Mouse (Mus musculus) heart, postnatal 10 days (tissue): ENCODE measurements around the gene Rbpj. TPM values are rescaled to one million over a fixed set of nuclear protein-coding genes. Genes with fewer than 3 reads are reported as not detected.

ENCODE experiments used
- DNase-seq, 2 experiments: peaks; one replicate each; pipeline ENCODE4 v3.0.0; 2021
- intact Hi-C: fragments of 180-260 bp; cut with DNase I; formaldehyde crosslinking; loops from one replicate; pipeline ENCODE4 v1.15.1; 2025
- total RNA-seq, 2 experiments: library from RNA; stranded (reverse); gene quantifications; 2 replicates each; pipeline ENCODE4 v1.2.3; 2021

Gene Rbpj
- total RNA-seq, 2 experiments from 2014 or later: 34.9 to 36.4 TPM

DNA sequence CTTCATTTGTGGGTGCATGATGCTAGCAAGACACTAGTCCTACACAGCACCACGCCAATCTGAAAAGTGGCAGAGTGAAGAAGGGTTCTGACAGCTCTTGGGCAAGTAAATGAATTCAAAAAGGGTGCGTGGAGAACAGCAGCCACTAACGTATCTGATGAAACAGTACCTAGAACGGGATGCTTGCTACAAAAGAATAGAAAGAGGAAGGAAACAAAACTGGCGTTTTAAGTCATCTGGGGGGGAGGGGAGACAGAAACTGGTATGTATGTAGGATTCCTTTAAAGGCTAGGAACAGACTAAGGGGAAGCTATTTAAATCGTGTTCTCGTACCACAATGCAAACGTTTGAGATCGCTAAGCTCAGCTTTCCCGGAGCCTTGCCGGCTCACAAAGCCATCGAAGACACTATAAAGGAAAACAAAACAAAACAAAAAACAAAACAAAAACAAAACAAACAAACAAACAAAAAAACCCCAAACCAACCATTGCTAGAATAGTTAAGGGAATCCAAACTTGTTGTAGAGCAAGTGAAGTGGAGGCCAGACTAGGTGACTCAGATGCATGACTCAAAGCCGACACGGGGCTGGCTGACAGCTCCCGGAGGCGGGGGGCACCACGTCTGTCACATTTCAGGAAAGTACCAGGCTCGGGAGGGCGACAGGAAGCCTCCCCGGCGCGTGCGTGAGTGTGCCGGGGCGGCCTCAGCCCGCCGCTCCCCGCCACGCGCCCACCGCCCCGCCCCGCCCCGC is 122.6 kb downstream of the Rbpj start:
- peak; percentile 29 to 32 for DNase-seq
- intact Hi-C loops: no loop called here

GRCm38 (mm10) chr5:53589172-53589960 is 123.4 kb downstream of the Rbpj start:
- DNase-seq: peak; percentile 97 to 98
- intact Hi-C loops: no loop called here

DNA sequence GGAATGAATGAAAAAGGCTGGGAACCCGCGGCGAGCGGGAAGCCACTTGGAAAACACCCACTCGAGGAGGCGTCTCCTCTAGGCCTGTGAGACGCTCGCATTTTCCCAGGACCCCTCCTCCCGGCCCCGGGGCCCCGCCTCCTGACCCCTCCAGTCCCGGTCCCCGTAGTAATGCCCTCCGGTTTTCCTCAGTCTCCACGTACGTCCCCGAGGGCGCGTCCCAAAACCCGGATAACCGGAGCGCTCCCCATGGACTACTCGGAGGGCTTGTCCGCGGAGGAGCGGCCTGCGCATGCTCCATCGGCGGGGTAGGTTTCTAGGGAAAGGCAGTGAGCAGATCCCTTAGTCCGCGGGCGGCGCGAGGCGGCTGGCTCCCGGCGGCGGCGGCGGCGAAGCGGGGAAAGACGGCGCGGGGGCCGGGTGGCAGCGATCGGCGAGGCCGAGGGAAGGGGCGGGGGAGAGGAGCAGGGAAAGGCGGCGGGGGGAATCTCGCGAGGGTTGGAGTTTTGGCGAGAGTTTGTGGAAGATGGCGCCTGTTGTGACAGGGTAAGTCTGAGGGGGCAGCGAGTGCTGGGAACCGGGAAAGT is 124.3 kb downstream of the Rbpj start:
- peak; percentile 99 for DNase-seq
- intact Hi-C loops: loop anchor here (2.0 kb wide), 1 partner anchor 117 kb away; no protein-coding TSS in a partner anchor

DNA sequence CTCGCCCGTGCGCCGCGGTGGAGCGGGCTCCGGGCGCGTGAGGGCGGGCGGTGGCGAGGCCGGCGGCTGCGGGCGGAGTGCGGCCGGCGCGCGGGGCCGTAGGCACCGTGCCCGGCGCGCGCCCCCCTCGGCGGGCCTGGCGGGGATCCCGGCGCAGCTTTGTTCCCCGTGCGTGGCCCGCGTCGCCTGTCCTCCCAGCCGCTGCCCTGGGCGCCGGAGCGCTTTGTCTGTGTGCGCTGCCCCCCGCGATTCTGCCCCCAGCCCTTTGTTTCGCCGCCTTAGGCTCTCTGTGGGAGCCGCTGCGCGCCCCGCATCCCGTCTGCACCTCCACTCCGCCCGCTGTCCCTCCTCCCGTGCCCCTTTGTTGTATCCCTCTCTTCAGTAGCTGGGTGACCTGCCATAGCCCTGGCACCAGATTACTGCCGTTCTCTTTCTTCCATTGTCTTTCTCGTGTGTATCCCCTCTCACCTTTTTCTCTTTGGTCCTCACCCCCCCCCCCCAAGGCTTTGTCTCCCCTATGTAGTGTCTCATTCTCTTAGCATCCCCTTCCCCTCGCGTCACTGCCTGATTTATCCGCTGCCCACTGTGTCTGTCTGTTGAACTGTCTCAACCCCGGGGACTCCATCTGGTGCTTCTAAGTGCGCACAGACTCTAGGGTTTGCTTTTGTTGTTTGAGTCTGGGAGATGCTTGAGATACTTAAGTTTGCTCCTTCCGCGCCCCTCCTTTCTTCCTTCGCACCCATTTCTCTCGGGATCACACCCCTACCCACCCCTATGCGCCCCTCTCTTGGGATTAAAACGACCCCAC is 125.1 kb downstream of the Rbpj start:
- peak; percentile 33 to 50 for DNase-seq
- intact Hi-C loops: loop anchor here (2.0 kb wide), 1 partner anchor 118 kb away; no protein-coding TSS in a partner anchor

DNA sequence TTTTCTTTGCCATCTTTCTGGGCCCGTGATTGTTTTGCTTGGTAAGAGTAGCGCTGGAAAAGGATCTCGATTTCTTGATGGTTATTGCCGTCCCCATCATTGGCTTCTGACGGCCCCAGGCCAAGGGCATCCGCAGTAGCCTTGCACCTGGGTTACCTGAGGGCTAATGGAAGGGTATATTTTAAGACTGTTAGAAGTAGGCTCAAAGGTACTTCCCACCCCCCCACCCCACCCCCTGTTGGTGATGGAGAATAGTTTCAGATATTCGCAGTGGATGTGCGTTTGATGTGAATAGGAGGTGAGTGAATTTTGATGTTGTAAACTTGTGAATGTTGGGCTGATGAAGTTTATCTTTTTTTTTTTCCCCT is 125.7 kb downstream of the Rbpj start:
- intact Hi-C loops: loop anchor here (1.0 to 2.0 kb wide), 2 partner anchors 119 to 236 kb away; no protein-coding TSS in a partner anchor

GRCm38 (mm10) chr5:53593080-53593688 is 127.2 kb downstream of the Rbpj start:
- intact Hi-C loops: no loop called here

More for the DNA sequence above, 125.7 kb downstream of the Rbpj start:
- no peak for DNase-seq

DNA sequence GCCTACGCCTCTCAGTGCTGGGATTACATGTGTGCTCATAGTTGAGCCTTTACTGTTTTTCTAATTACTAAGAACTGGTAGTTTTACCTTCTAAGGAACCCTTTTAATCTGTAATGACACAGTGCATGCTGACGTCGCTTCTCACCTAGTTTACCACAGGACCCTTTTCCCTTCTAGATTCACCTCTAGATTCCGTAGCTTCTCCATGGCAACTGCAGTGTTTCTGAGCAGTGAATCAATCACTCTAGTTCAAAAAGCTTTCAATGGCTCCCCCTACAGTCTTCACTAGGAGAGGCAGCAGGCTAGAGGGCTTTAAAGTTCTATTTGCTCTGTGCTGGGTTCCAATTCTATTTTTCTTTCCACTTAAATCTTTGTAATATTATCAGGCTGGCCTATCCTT is 128.3 kb downstream of the Rbpj start:
- peak; percentile 56 to 60 for DNase-seq
- intact Hi-C loops: no loop called here

More at GRCm38 (mm10) chr5:53593080-53593688, 127.2 kb downstream of the Rbpj start:
- DNase-seq: no peak

GRCm38 (mm10) chr5:53598510-53598909 is 132.6 kb downstream of the Rbpj start:
- intact Hi-C loops: no loop called here
- DNase-seq: peak in 1 of 2 experiments; percentile 28

DNA sequence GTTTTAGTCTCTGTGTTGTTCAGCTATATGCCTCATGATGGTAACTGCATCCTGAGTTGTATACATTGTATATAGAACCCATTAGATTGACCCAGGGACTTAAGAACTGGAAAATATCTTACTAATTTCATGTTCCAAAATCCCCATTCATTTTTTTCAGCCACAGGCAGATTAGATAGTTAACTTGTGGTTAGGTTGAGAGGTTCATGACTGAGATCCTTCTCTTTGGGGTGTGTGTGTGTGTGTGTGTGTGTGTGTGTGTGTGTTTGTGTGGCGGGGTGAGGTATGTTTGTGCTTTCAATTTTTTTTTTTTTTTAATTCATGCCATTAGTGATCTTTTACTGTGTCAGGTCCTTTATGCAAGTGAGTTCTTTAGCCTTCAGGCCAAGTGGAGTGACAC is 133.2 kb downstream of the Rbpj start:
- intact Hi-C loops: loop anchor here (1.0 kb wide), 1 partner anchor 39 kb away; no protein-coding TSS in a partner anchor
- DNase-seq: no peak

GRCm38 (mm10) chr5:53602194-53602593 is 136.2 kb downstream of the Rbpj start:
- intact Hi-C loops: no loop called here
- no peak for DNase-seq

DNA sequence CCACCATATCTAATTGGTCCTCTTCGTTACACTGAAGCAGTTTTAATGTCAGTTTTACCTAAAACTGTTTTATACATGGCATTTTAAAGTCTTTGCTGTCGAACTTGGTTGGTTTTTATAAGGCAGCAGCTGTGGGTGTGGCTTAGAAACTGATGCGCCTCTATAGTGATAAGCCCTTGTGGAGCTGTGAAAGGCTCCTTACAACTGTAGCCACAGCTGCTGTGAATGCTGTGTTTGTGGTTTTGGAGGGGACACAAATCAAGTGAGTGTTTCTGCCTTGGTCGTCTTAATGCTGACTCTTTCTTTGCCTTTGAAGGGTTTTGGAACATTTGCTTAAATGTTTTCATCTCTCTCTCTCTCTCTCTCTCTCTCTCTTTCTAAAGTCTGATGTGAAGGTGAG is 139.5 kb downstream of the Rbpj start:
- DNase-seq: no peak
- intact Hi-C loops: no loop called here

GRCm38 (mm10) chr5:53607230-53607996 is 141.5 kb downstream of the Rbpj start:
- no peak for DNase-seq
- intact Hi-C loops: no loop called here

GRCm38 (mm10) chr5:53618844-53619243 is 152.9 kb downstream of the Rbpj start:
- intact Hi-C loops: no loop called here
- DNase-seq: no peak

DNA sequence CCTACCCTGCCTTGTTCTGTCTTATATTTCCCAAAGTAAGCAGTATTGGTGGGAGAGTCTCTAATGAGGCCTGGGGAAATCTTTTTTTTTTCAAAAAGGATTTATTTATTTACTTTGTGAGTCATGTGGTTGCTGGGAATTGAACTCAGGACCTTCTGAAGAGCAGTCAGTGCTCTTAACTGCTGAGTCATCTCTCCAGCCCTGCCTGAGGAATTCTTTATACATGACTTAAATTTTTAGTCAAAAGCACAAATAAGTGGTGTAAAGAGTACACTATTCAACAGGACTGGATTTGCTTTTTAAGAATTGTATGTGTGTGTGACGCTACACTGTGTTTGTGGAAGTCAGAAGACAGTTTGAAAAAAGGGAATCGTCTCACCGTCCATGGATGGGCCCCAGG is 166.1 kb downstream of the Rbpj start:
- no peak for DNase-seq
- intact Hi-C loops: no loop called here

DNA sequence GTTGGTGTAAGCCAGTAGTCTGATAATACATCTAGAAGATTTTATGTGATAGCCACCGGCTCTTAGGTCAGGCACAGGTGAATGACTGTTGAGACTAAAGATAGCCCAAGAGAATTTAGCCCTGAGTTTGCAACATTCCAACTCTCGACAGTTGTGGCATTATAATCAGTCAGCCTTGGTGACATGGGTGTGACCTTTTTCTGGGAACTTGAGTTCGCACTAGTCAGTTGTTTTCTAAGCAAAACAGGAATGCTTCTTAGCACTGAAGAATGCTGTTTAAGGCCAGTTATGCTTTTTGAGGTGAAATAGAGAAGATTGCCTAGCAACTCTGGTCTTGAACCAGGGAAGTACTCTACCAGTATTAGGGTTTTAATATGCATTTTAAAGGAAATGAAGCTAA is 170.8 kb downstream of the Rbpj start:
- no peak for DNase-seq
- intact Hi-C loops: no loop called here

GRCm38 (mm10) chr5:53637206-53637605 is 171.3 kb downstream of the Rbpj start:
- intact Hi-C loops: no loop called here
- no peak for DNase-seq

- peak; percentile 29 to 67 for DNase-seq
- intact Hi-C loops: loop anchor here (1.0 kb wide), 2 partner anchors 39 to 283 kb away; no protein-coding TSS in a partner anchor
Measured at GRCm38 (mm10) chr5:53638647-53639046, 172.7 kb downstream of the Rbpj start.

DNA sequence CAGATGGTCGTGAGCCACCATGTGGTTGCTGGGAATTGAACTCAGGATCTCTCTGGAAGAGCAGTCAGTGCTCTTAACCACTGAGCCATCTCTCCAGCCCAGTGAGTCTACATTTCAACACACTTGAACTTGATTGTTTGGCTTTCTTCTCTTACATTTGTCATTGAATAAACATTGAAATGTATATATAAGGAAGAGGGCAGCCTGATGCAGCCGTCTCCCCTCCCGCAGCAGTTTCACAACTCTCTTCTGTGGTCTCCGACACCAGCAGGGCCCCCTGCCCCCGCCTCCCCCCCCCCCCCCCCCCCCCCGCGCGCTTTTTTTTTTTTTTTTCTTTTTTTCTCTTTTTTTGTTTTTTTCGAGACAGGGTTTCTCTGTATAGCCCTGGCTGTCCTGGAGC is 180.7 kb downstream of the Rbpj start:
- intact Hi-C loops: no loop called here

DNA sequence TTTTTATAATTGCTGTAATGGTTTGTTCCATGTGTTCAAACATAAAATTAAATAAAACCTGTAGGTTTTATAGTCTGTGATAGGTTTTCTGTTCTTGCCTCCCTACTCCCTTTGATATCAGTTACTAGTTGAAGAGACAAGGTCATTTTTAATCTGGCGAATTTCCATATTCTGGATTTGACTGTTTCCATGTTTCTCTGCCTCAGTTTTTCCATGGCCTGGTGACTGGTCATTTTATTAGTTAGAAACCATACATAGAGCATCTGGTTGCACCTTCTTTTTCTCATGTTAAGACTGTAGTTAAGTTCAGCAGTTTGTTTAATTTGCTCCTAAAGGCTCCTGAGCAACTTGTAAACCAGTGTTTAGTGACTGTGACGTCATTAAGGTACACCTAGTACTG is 181.4 kb downstream of the Rbpj start:
- DNase-seq: no peak
- intact Hi-C loops: no loop called here

More for the DNA sequence above, 180.7 kb downstream of the Rbpj start:
- no peak for DNase-seq
